Mouse (Mus musculus): ENCODE measurements at regions not wholly inside any gene's neighbourhood (a gene's known extent, or its start where the extent isn't known, plus 50 kb on each side); places are given as distances from the start of the nearest gene placed in this dataset.

- no peak for TF ChIP-seq POLR2A (IDR thresholded peaks at IDR 0.05; ENCODE audit: extremely low read depth, insufficient read depth, low read length)
- no peak for TF ChIP-seq CTCF (IDR thresholded peaks at IDR 0.05; ENCODE audit: extremely low read depth, insufficient read depth, low read length)
These were observed 537.7 kb downstream of the Nebl start for GRCm38 (mm10) chr2:17193611-17194010.
